Mouse (Mus musculus) cerebellum, adult 2 months (tissue): ENCODE measurements at regions not wholly inside any gene's neighbourhood (a gene's known extent, or its start where the extent isn't known, plus 50 kb on each side); places are given as distances from the start of the nearest gene placed in this dataset.

Experiments used
- CTCF ChIP-seq: fragments of 200-500 bp; IDR thresholded peaks from 2 replicates; pipeline ENCODE4 v1.5.1; 2011; ENCODE audit warnings: low read depth, mild to moderate bottlenecking, control low read depth, low read length, moderate library complexity, borderline replicate concordance; ENCODE audit not compliant: insufficient read depth
- POLR2A ChIP-seq: fragments of 200-500 bp; IDR thresholded peaks from 2 replicates; pipeline ENCODE4 v1.6.1; 2011; ENCODE audit warnings: low read length, control low read depth, borderline replicate concordance; ENCODE audit not compliant: insufficient read depth

DNA sequence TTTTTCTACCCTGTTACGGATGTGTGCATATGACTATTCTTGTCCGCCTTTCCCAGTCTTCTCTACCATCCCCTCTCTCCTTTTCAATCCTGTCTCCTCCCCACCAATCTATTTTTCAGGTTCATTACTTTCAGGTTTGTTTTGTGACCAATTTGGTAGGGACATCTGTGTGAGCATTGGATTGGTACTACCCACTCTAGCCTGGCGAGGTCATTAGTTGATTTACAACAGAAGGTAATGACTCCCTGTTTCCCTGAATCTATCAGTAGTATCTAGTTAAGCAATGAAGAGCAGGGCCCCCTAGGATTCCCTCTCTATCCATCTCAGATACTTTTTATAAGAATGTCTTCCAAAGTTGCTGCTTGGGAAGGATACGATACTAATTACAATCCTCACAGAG, 143.5 kb upstream of the Spef2 start:
- no peak for TF ChIP-seq POLR2A
- no peak for TF ChIP-seq CTCF
